Mouse (Mus musculus) megakaryocyte, embryonic 14.5 days (primary cell): Measurements from ENCODE around the gene Cerkl. TPM values are rescaled to one million over a fixed set of nuclear protein-coding genes. Genes with fewer than 3 reads are reported as not detected.
A peak's percentile ranks its signal among the peaks of the same experiment; 100 is the strongest.

Experiments
- H3K27me3 ChIP-seq: replicated peaks from 2 replicates; pipeline ENCODE3; 2012; ENCODE audit warnings: inconsistent platforms
- H3K36me3 ChIP-seq: replicated peaks from 2 replicates; pipeline ENCODE3; 2012; ENCODE audit warnings: low read length, inconsistent platforms, mixed read lengths
- H3K4me1 ChIP-seq: 2 replicates; pipeline ENCODE4 v1.6.1; 2012; ENCODE audit warnings: inconsistent platforms
- H3K4me3 ChIP-seq: replicated peaks from 2 replicates; pipeline ENCODE3; 2012; ENCODE audit warnings: moderate library complexity, mild to moderate bottlenecking, inconsistent platforms
- H3K9me3 ChIP-seq: 2 replicates; pipeline ENCODE4 v1.6.1; 2012; ENCODE audit warnings: inconsistent platforms
- FLI1 ChIP-seq: IDR thresholded peaks from 2 replicates; pipeline ENCODE4 v1.6.1; 2012; ENCODE audit warnings: low read length, inconsistent platforms, mixed read lengths
- GATA1 ChIP-seq: IDR thresholded peaks from 3 replicates; pipeline ENCODE4 v1.6.1; 2012; ENCODE audit warnings: mixed read lengths, low read length, inconsistent platforms, borderline replicate concordance
- polyA plus RNA-seq: library from polyadenylated mRNA; stranded (reverse); fragments of >175 nt; gene quantifications from 2 replicates; pipeline ENCODE4 v1.2.3, GENCODE M21; 2012; ENCODE audit warnings: low replicate concordance; ENCODE audit not compliant: insufficient read depth

Gene Cerkl
- polyA plus RNA-seq, 1 experiment: not detected

GRCm38 (mm10) chr2:79457932-79458331 is 1.3 kb upstream of the Cerkl start:
- peaks cover 71% of the 10 kb centered on the region for H3K27me3 ChIP-seq

DNA sequence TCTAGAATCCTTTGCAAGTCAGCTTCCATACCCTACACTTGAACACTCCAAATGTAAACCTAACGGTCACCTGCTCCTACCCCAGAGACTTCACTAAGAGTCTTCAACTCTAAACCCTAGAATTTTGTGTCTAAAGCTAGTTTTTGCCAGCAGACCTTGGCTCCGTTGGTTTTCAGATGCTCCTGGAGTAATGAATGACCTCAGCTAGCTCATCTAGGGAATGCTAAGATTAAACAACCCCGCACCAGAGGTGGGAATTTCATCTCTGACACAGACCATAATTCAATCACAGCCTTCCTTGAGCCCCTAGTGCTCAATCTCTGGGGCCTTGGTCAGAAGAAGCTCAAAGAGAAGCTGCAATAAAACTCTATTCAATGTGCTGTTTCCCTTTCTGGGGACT is 849 bp upstream of the Cerkl start:
- TF ChIP-seq GATA1: no peak
- TF ChIP-seq FLI1: no peak
- H3K4me1 ChIP-seq: peaks cover 27% of the 10 kb centered on the region
- peaks cover 17% of the 10 kb centered on the region; the same call in 1 of the 2 replicates for H3K9me3 ChIP-seq
- peaks cover 70% of the 10 kb centered on the region for H3K27me3 ChIP-seq
- no peak overlapping the region for H3K4me3 ChIP-seq
- H3K36me3 ChIP-seq: no peaks in the 10 kb centered on the region

More at GRCm38 (mm10) chr2:79457932-79458331, 1.3 kb upstream of the Cerkl start:
- H3K9me3 ChIP-seq: peaks cover 17% of the 10 kb centered on the region; the same call in 1 of the 2 replicates
- peaks cover 27% of the 10 kb centered on the region for H3K4me1 ChIP-seq
- TF ChIP-seq GATA1: no peak
- no peak for TF ChIP-seq FLI1
- H3K4me3 ChIP-seq: no peak overlapping the region
- no peaks in the 10 kb centered on the region for H3K36me3 ChIP-seq

- no peak overlapping the region for H3K4me3 ChIP-seq
- TF ChIP-seq FLI1: no peak
- no peak for TF ChIP-seq GATA1
- H3K27me3 ChIP-seq: peaks cover 70% of the 10 kb centered on the region
- H3K36me3 ChIP-seq: no peaks in the 10 kb centered on the region
- H3K4me1 ChIP-seq: peaks cover 27% of the 10 kb centered on the region
- peaks cover 17% of the 10 kb centered on the region; the same call in 1 of the 2 replicates for H3K9me3 ChIP-seq
These were observed 939 bp downstream of the Cerkl start for GRCm38 (mm10) chr2:79455646-79456045.

GRCm38 (mm10) chr2:79454786-79455446 is 1.7 kb downstream of the Cerkl start:
- Histone ChIP-seq H3K27me3 (peaks cover 63% of the 10 kb centered on the region), H3K36me3 (no peaks in the 10 kb centered on the region)
- TF ChIP-seq GATA1 (no peak), FLI1 (no peak)

GRCm38 (mm10) chr2:79453901-79454781 is 2.4 kb downstream of the Cerkl start:
- peak overlapping the region; percentile 92 for H3K4me3 ChIP-seq
- H3K9me3 ChIP-seq: peaks cover 11% of the 10 kb centered on the region; the same call in 1 of the 2 replicates
- H3K36me3 ChIP-seq: no peaks in the 10 kb centered on the region
- H3K4me1 ChIP-seq: peaks cover 25% of the 10 kb centered on the region
- TF ChIP-seq GATA1: no peak
- TF ChIP-seq FLI1: no peak
- peaks cover 55% of the 10 kb centered on the region for H3K27me3 ChIP-seq

More at GRCm38 (mm10) chr2:79454786-79455446, 1.7 kb downstream of the Cerkl start:
- peaks cover 27% of the 10 kb centered on the region for H3K4me1 ChIP-seq
- H3K4me3 ChIP-seq: no peak overlapping the region
- peaks cover 17% of the 10 kb centered on the region; the same call in 1 of the 2 replicates for H3K9me3 ChIP-seq

- H3K9me3 ChIP-seq: peaks cover 2% of the 10 kb centered on the region; the same call in 1 of the 2 replicates
- no peaks in the 10 kb centered on the region for H3K36me3 ChIP-seq
- TF ChIP-seq GATA1 (no peak), FLI1 (no peak)
- peaks cover 15% of the 10 kb centered on the region for H3K4me1 ChIP-seq
- peaks cover 29% of the 10 kb centered on the region for H3K27me3 ChIP-seq
- no peak overlapping the region for H3K4me3 ChIP-seq
These were observed 5.1 kb downstream of the Cerkl start for GRCm38 (mm10) chr2:79451438-79451837.

DNA sequence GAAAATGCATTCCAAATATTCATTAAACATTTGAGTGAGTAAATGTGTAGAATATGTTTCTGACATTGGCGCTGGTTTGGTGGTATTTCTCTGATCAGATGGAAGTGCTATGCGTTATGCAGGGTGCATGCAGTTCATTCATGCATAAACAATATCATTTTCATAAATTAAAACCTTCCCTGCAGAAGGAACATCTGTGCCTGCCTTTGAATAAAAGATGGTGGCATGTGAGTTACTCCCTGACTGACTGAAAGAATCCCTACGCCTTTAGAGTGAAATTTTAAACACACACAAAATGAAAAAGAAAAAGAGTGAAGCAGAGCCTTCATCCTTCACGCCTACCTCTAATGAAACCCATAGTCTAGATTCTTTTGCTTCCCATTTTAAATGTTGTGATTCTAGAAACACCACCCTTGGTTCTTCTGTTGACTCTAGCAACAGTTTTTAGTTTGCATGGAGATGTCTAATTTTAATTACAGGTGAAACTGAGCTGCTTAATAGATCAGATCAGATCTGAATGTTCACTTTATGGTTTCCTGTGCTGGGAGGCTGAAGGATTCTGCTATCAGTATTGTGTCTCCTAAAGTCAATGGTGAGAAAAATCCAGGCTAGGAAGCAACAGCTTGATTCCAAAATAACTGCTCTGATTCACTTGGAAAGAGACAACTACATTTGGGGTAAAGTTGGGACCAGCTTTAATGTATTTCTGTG is 5.7 kb downstream of the Cerkl start:
- H3K4me1 ChIP-seq: peaks cover 14% of the 10 kb centered on the region
- no peak overlapping the region for H3K4me3 ChIP-seq
- TF ChIP-seq FLI1 (no peak), GATA1 (no peak)
- peaks cover 24% of the 10 kb centered on the region for H3K27me3 ChIP-seq
- H3K9me3 ChIP-seq: peaks cover 2% of the 10 kb centered on the region; the same call in 1 of the 2 replicates
- no peaks in the 10 kb centered on the region for H3K36me3 ChIP-seq

- Histone ChIP-seq H3K4me1 (peaks cover 8% of the 10 kb centered on the region), H3K4me3 (no peak overlapping the region), H3K27me3 (peaks cover 10% of the 10 kb centered on the region), H3K36me3 (no peaks in the 10 kb centered on the region), H3K9me3 (no peaks in the 10 kb centered on the region)
- TF ChIP-seq GATA1: no peak
- no peak for TF ChIP-seq FLI1
These were observed 7.2 kb downstream of the Cerkl start for GRCm38 (mm10) chr2:79449371-79449770.

- no peak for TF ChIP-seq GATA1
- no peak for TF ChIP-seq FLI1
- no peak overlapping the region for H3K4me3 ChIP-seq
These were observed 9.4 kb downstream of the Cerkl start for GRCm38 (mm10) chr2:79447198-79447597.

More at GRCm38 (mm10) chr2:79447198-79447597, 9.4 kb downstream of the Cerkl start:
- Histone ChIP-seq H3K36me3 (no peaks in the 10 kb centered on the region), H3K27me3 (peaks cover 2% of the 10 kb centered on the region), H3K4me1 (no peaks in the 10 kb centered on the region), H3K9me3 (no peaks in the 10 kb centered on the region)
